Mouse (Mus musculus): Measurements from ENCODE around the gene Btbd16.
A peak's percentile ranks its signal among the peaks of the same experiment; 100 is the strongest.

Gene Btbd16

DNA sequence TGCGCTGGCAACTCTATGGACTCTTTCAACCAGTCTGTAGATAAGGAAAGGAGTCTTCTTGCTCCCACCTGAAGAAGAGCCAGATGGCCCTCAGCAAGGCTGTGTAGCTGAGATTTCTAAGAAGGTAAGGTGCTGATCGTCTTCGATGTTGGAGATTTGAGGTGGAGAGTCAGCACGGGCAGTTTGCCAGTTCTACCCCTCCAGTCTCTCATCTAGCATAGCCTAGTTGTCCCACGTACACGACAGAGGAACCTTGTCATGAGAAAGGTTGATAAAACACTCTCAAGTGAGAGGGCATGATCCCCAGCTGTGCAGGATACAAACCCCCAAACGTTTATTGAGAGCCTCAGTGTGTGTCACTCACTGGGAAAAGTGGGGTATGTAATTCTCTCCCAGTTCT is 90.8 kb downstream of the Btbd16 start:
- DNase-seq (ENCODE audit: low spot score) = no peak

DNA sequence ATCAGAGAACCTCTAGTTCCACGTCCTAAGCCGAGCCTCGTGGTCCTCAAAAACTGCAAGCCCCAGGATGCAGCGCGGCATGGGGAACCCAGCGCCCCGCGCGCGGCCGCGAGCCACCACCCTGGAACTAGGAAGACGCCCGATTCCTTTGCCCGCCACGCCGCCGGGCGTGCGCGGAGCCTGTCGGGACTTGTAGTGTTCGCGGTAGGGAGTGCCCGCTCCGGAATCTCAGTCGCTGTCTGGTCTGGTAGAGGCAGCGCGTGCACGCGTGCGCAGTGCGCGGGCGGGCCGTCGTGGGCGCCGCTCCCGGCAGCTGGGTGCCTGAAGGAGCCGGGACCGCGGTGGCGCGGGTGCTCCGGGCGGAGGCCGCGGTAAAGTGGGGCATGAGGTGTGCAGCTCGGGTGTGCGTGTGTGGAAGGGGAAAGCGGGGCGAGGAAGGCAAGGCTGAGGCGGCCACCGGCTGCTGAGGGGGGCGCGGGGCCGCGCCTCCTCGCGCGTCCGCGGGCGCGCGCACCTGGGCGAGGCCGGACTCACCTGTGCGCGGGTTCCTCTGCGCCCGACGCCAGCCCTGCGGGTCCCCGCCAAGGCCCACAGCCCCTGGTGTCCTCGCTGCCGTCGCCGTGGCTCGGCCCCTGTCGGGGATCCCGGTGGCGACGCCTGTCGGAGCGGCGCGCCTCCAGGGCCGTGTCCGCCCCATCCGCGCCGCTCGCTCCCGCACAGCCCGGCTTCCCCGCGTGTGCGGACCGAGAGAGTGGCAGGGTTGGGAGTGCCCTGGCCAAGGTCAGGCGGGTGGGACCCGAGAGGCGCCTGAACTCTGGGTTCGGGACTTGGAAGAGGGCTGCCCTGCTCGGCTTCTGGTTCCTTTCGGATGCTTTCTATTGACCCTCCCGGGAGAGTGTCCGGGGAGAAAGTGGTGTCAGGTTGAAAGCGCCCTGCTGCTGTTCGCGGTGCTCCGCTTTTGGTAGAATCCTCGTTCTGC is 92.0 kb downstream of the Btbd16 start, which contains the start of gene Plekha1:
Gene Plekha1 (plus strand): TSS at position 144 of the 979 bp plus-strand sequence.
- peak; percentile 91 for DNase-seq (ENCODE audit: low spot score)

DNA sequence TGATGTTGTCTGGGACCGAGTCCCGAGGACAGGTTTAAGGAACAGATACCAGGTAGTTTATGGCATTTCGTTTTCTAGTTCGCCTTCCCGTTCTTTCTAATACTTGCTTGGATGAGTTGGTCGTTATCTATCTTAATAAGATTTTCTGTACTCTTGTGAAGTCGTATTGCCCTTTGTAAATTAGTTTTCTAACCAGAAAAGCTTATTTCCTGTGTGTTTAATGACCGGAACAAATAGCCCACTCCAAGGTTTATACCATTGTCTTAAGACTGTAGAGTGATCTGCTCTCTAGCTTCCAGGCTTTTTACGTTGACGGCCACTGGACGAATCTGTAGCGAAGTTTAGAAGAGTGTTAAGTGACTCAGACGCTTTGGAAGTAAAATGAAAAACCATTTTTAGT is 92.8 kb downstream of the Btbd16 start:
- DNase-seq (ENCODE audit: low spot score) = no peak

DNA sequence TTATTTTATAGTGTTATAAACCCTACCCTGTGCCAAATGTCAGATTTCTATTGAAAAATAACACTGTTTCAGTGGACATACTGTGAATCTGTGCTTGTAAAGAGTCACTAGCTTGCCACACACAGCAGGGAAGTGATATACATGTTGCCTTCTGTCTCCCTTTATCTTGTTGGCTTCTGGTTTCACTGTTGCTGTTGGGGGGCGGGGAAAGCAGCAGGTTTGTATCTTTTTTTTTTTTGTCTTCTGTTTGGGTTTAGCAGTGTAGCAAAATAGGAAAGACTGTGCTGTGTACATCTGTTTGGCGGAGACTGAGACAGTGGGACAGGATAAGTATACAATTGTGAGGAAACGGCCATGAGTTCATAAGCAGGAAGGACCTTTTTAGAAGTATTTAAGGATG is 93.4 kb downstream of the Btbd16 start:
- DNase-seq (ENCODE audit: low spot score) = no peak

Data from urinary bladder, postnatal 25 days (tissue).